Mouse (Mus musculus) forebrain, embryonic 14.5 days (tissue): ENCODE results near the gene Fam19a1. TPM values are rescaled to one million over a fixed set of nuclear protein-coding genes. Genes with fewer than 3 reads are reported as not detected.

Source experiments
- polyA plus RNA-seq: library from polyadenylated mRNA; unstranded; fragments of >200 nt; fragmentation: Nextera tagmentation; extraction: Ambion mirVana; gene quantifications from 2 replicates; pipeline ENCODE4 v1.2.1, GENCODE M21; 2014

Gene Fam19a1
- polyA plus RNA-seq, 1 experiment from 2014 or later: 8.2 TPM

Other genes starting within 250 kb of the Fam19a1 start
- not detected in 2 replicates for gene 1700123L14Rik, start 53.1 kb downstream of the Fam19a1 start, polyA plus RNA-seq